Mouse (Mus musculus): Measurements from ENCODE around the gene Gm15737. TPM values are rescaled to one million over a fixed set of nuclear protein-coding genes. Genes with fewer than 3 reads are reported as not detected.

The Gm15737 gene
- polyA plus RNA-seq, 2 experiments: not detected

GRCm38 (mm10) chr6:92845898-92846297 is 23.3 kb upstream of the Gm15737 start:
- 68% methylated on average over 8 of the region's 8 CpGs for WGBS (ENCODE audit: insufficient replicate concordance)
- H3K9ac ChIP-seq (replicated peaks): no peak overlapping the region
- H3K27ac ChIP-seq: no peak overlapping the region
- no peak for DNase-seq (ENCODE audit: low read depth in 3 of 3, low spot score in 3 of 3)
- no peak overlapping the region for H3K4me2 ChIP-seq (ENCODE audit: low read depth)
- no peaks in the 10 kb centered on the region for H3K36me3 ChIP-seq (replicated peaks; ENCODE audit: control insufficient read depth, insufficient read depth, low read depth)
- H3K9me3 ChIP-seq (ENCODE audit: control insufficient read depth, low read length): no peaks in the 10 kb centered on the region
- H3K27me3 ChIP-seq (ENCODE audit: control insufficient read depth, insufficient read depth, low read length): no peaks in the 10 kb centered on the region
- ATAC-seq (ENCODE audit: insufficient read depth): no peak
- TF ChIP-seq EP300 (IDR thresholded peaks at IDR 0.05; ENCODE audit: low read depth): no peak
- no peak for TF ChIP-seq CTCF (IDR thresholded peaks at IDR 0.05; ENCODE audit: low read depth)
- no peaks in the 10 kb centered on the region for H3K4me1 ChIP-seq (replicated peaks; ENCODE audit: control insufficient read depth in 2 of 2, insufficient read depth in 2 of 2, low read length in 1 of 2)
- H3K4me3 ChIP-seq (ENCODE audit: insufficient read depth in 1 of 2, low read depth in 2 of 2, low read length in 2 of 2): no peak overlapping the region

- no peaks in the 10 kb centered on the region for H3K4me1 ChIP-seq (replicated peaks; ENCODE audit: control insufficient read depth in 2 of 2, insufficient read depth in 2 of 2, low read length in 1 of 2)
- H3K4me3 ChIP-seq (ENCODE audit: insufficient read depth in 1 of 2, low read depth in 2 of 2, low read length in 2 of 2): no peak overlapping the region
- no peak for DNase-seq (ENCODE audit: low read depth in 3 of 3, low spot score in 3 of 3)
- ATAC-seq (ENCODE audit: insufficient read depth): no peak
- no peak overlapping the region for H3K9ac ChIP-seq (replicated peaks)
- H3K4me2 ChIP-seq (ENCODE audit: low read depth): no peak overlapping the region
- H3K9me3 ChIP-seq (ENCODE audit: control insufficient read depth, low read length): no peaks in the 10 kb centered on the region
- 56% methylated on average over 4 of the region's 4 CpGs for WGBS (ENCODE audit: insufficient replicate concordance)
- no peak overlapping the region for H3K27ac ChIP-seq
- TF ChIP-seq CTCF (IDR thresholded peaks at IDR 0.05; ENCODE audit: low read depth) (no peak), EP300 (IDR thresholded peaks at IDR 0.05; ENCODE audit: low read depth) (no peak)
- no peaks in the 10 kb centered on the region for H3K27me3 ChIP-seq (ENCODE audit: control insufficient read depth, insufficient read depth, low read length)
- H3K36me3 ChIP-seq (replicated peaks; ENCODE audit: control insufficient read depth, insufficient read depth, low read depth): no peaks in the 10 kb centered on the region
Measured at GRCm38 (mm10) chr6:92846614-92847013, 22.5 kb upstream of the Gm15737 start.

GRCm38 (mm10) chr6:92849208-92849607 is 19.9 kb upstream of the Gm15737 start:
- no peak for ATAC-seq (ENCODE audit: insufficient read depth)
- Histone ChIP-seq H3K4me1 (replicated peaks; ENCODE audit: control insufficient read depth in 2 of 2, insufficient read depth in 2 of 2, low read length in 1 of 2) (no peaks in the 10 kb centered on the region), H3K9ac (replicated peaks) (no peak overlapping the region), H3K9me3 (ENCODE audit: control insufficient read depth, low read length) (no peaks in the 10 kb centered on the region), H3K4me2 (ENCODE audit: low read depth) (no peak overlapping the region), H3K4me3 (ENCODE audit: insufficient read depth in 1 of 2, low read depth in 2 of 2, low read length in 2 of 2) (no peak overlapping the region), H3K27ac (no peak overlapping the region), H3K27me3 (ENCODE audit: control insufficient read depth, insufficient read depth, low read length) (no peaks in the 10 kb centered on the region), H3K36me3 (replicated peaks; ENCODE audit: control insufficient read depth, insufficient read depth, low read depth) (no peaks in the 10 kb centered on the region)
- TF ChIP-seq EP300 (IDR thresholded peaks at IDR 0.05; ENCODE audit: low read depth) (no peak), CTCF (IDR thresholded peaks at IDR 0.05; ENCODE audit: low read depth) (no peak)
- WGBS (ENCODE audit: insufficient replicate concordance): 74% methylated on average over 9 of the region's 9 CpGs
- no peak for DNase-seq (ENCODE audit: low read depth in 3 of 3, low spot score in 3 of 3)

DNA sequence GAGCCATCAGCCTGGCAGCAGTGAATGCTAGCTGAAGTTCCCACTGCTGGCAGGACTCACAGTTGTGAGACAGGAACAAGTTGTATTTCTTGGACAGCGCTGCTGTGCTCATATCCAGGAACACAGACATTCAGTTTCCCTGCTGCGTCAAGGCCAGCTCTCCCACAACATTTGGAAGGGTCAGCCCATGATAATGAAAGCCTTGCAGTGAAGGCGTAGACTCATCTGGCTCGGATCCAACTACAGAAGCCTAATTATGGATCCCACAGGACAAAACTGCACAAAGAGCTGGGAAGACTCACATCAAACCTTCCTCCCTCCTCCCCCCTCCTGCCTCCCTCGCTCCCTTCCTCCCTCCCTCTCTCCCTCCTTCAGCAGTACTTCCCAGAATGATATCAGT is 18.9 kb upstream of the Gm15737 start:
- H3K4me1 ChIP-seq (replicated peaks; ENCODE audit: control insufficient read depth in 2 of 2, insufficient read depth in 2 of 2, low read length in 1 of 2): no peaks in the 10 kb centered on the region
- TF ChIP-seq EP300 (IDR thresholded peaks at IDR 0.05; ENCODE audit: low read depth) (no peak), CTCF (IDR thresholded peaks at IDR 0.05; ENCODE audit: low read depth) (no peak)
- no peak overlapping the region for H3K9ac ChIP-seq (replicated peaks)
- 49% methylated on average over 5 of the region's 5 CpGs for WGBS (ENCODE audit: insufficient replicate concordance)
- no peaks in the 10 kb centered on the region for H3K36me3 ChIP-seq (replicated peaks; ENCODE audit: control insufficient read depth, insufficient read depth, low read depth)
- H3K27ac ChIP-seq: no peak overlapping the region
- H3K27me3 ChIP-seq (ENCODE audit: control insufficient read depth, insufficient read depth, low read length): no peaks in the 10 kb centered on the region
- H3K4me2 ChIP-seq (ENCODE audit: low read depth): no peak overlapping the region
- no peaks in the 10 kb centered on the region for H3K9me3 ChIP-seq (ENCODE audit: control insufficient read depth, low read length)
- H3K4me3 ChIP-seq (ENCODE audit: insufficient read depth in 1 of 2, low read depth in 2 of 2, low read length in 2 of 2): no peak overlapping the region
- DNase-seq (ENCODE audit: low read depth in 3 of 3, low spot score in 3 of 3): no peak
- ATAC-seq (ENCODE audit: insufficient read depth): no peak

DNA sequence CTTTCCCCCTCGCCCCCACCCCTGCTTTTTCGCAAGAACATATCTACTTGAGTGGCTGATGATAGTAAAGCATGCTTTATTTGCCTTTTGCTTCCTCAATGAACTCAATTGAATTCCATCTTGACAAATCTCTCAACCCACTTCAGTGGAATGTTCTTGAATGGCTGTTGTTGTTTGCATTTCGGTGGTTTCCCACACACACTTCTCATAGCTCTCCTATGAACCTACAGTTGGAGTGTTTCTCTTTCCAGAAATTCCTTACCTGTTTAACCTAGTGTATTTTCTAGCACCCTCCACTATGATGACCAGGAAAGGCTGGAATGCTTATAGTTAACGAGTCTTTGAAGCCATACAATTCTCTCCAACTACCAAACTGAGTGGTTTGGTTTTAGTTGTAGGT is 14.3 kb upstream of the Gm15737 start:
- Histone ChIP-seq H3K27me3 (ENCODE audit: control insufficient read depth, insufficient read depth, low read length) (no peaks in the 10 kb centered on the region), H3K4me1 (replicated peaks; ENCODE audit: control insufficient read depth in 2 of 2, insufficient read depth in 2 of 2, low read length in 1 of 2) (no peaks in the 10 kb centered on the region), H3K4me3 (ENCODE audit: insufficient read depth in 1 of 2, low read depth in 2 of 2, low read length in 2 of 2) (no peak overlapping the region), H3K4me2 (ENCODE audit: low read depth) (no peak overlapping the region), H3K9ac (replicated peaks) (no peak overlapping the region), H3K9me3 (ENCODE audit: control insufficient read depth, low read length) (no peaks in the 10 kb centered on the region), H3K27ac (no peak overlapping the region), H3K36me3 (replicated peaks; ENCODE audit: control insufficient read depth, insufficient read depth, low read depth) (no peaks in the 10 kb centered on the region)
- WGBS (ENCODE audit: insufficient replicate concordance): 56% methylated on average over 4 of the region's 4 CpGs
- TF ChIP-seq EP300 (IDR thresholded peaks at IDR 0.05; ENCODE audit: low read depth): no peak
- no peak for TF ChIP-seq CTCF (IDR thresholded peaks at IDR 0.05; ENCODE audit: low read depth)
- DNase-seq (ENCODE audit: low read depth in 3 of 3, low spot score in 3 of 3) (no peak), ATAC-seq (ENCODE audit: insufficient read depth) (no peak)

Measured in liver, embryonic 14.5 days (tissue).